Mouse (Mus musculus) gastrocnemius, postnatal 10 days (tissue): Measurements from ENCODE around the gene Syt15. TPM values are rescaled to one million over a fixed set of nuclear protein-coding genes. Genes with fewer than 3 reads are reported as not detected.
"Not testable (repeated sequence)": the region's sequence is repeated elsewhere in the genome, so short reads cannot be mapped to it uniquely, and the experiment has no call there.

Experiments used
- DNase-seq: peaks from one replicate; pipeline ENCODE4 v3.0.0; 2021; ENCODE audit warnings: mixed read lengths
- total RNA-seq, 2 experiments: library from RNA; stranded (reverse); gene quantifications; 2 replicates each; pipeline ENCODE4 v1.2.3; 2021

The Syt15 gene
- total RNA-seq, 2 experiments from 2014 or later: 0.89 to 1.6 TPM

DNA sequence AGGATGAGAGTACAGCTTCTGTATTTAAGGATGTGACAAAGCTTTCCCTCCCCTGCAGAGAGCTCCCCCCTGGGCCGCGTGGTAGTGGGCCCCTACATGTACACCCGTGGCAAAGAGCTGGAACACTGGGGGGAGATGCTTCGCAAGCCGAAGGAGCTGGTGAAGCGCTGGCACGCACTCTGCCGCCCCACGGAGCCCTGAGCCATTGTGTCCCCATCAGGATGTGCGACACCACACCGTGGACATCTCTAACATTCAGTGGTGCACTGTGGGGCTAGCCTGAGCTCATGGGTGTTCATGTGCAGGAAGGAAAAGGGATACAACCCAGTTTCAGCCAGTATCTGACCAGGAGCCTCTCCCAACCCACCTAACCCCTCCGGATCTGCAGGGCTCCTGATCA, 8.6 kb downstream of the Syt15 start:
- no peak for DNase-seq

DNA sequence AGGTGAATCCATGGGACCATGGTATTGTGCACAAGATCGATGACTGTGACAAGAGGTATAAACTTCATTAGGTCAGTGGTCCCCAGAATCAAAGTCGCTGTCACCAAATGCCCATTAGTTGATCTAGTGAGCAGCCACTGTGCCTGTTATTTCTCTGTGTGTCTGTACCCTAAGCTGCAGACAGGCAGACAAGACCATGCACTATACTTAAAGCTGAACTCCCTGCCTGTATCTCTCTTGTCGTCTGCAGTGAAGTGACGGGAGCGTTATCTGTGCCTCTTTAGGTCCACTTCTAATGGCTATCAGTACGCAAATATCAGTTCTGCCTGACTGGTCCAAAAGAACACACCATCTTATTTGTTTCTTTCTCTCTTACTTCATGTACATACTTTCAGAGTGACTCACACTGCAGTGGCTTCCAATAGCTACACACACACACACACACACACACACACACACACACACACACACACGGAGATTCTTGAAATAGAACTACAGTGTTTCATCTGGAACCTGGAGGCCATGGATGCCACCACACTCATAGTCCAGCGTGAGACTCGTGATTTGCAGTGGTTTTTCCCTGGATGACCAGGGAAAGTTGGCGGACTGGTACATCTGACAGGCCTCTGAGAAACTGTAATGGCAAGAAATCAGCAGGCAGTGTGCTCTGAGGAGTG, 9.6 kb downstream of the Syt15 start:
- DNase-seq: no peak

DNA sequence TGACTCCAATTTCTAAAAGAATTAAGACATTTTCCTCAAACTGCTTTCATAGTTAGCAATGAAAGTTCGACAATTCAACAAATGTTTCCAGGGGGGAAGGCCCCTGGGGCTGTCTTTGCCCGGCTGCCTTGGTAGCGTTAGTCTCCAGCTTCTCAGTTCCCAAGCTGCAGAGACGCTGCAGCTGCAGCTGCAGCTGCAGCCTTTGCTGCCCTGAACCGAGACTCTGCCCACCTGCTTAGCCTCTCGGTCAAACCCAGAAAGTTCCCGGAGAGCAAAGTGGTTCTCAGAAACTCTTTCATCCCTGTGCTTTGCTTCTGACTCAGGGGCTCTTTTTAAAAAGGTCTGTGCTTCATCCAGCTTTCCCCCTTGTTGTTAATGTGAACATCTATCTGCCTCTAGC, 12.9 kb downstream of the Syt15 start:
- DNase-seq: no peak

DNA sequence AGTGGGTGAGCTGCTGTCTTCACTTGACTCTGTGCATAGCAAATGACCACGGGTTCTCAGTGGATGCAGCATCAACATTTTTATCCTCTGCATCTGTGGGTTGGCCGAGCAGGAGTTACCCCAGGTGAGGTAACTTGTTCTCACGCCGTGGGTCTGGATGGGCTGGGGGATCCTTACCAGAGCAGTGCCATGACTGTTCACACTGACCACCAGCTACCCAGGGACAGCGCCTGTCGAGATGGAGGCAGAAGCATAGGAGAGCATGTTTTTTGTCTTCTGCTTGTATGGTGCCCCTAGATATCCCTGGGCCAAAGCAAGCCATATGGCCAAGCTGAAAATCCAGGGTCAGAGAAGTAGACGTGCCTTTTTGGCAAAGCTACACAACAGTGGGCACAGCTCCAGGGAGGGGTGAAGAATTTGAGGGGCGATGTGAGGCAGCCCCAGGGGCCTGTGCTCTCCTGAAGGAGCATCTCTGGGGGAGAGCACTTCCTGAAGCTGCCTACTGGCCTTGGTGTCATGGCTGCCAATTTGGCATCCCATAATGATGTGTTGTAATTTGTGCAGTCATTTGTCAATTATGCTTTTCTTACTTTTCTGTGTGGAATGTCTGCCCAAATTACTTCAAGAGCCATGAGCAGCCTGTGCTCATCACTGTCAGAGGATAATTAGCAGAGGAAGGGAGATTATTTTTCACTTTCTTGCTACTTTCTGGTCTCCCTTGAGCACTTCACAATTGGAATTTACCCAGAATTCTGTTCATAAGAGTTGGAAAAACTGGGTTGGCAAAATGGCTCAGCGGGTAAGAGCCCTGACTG, 13.7 kb downstream of the Syt15 start:
- no peak for DNase-seq

DNA sequence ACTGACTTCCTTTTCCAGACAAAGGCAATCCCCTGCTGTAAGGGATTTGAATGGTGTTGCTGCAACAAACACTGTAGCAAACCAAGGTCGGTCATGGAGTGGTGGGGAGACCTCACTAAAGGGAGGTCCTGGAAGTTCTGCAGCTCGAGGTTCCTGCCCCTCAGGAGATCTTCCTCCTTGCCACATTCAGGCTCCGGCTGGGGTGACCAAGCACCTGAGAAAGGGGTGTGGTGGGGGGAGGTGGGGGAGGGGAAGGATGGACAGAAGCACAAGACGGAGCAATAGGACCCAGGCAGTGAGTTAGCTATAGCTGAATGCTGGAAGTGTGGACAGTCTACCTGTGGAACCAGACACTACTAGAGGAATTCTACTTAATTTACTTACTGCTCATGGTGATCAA, 14.5 kb downstream of the Syt15 start:
- no peak for DNase-seq

DNA sequence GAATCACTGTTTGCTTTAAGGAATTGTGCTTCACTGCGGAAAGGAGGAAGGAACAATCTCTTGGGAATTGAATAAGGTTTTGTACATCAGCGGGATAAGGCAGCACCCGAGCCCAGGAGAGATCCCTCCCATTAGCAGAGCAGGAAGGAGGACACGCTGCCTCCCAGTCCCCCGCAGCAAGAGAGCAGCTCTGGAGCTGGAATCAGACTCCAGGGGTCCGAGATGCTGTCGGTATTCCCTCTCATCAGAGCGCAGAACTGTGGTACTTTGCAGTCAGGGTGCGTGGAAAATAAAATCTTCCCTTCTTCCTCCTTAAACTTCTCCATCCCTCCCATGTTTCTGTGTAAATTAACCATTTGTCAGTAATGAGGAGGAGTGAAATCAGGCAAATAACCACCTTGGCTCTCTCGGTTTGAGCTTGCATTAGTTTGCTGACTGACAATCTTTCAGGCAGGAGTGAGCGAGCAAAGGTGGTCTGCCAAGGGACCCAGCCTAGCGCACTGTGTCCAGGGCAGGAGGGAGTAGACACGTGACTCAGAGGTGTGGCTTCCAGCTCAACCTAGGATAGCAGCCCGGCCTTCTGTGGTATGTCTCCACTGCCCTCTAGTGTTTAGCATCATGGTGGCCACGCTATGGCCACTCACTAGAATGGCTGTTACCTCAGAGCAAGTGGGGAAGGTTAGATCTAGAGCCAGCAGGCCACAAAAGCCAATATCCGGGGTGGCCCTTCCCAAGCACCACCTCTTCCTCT, 15.4 kb downstream of the Syt15 start:
- peak; percentile 54 for DNase-seq

DNA sequence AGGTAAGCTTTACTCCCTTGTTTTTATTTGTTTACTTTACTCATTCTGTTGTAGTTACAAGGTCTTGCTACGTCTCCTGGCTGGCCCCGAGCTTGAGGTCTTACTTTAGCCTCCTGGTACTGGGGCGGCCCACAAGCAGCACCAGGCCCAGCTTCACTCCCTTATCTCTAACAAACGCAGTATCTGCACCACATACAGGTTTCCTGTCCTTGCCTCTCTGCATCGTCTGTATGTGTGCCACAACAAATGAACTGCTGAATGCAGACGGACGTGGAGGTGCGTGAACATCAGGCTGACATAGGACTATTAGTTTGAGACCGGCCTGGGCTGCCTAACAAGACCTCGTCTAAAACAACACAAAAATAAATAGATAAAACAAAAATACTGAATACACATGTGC, 20.9 kb downstream of the Syt15 start:
- DNase-seq: no peak

DNA sequence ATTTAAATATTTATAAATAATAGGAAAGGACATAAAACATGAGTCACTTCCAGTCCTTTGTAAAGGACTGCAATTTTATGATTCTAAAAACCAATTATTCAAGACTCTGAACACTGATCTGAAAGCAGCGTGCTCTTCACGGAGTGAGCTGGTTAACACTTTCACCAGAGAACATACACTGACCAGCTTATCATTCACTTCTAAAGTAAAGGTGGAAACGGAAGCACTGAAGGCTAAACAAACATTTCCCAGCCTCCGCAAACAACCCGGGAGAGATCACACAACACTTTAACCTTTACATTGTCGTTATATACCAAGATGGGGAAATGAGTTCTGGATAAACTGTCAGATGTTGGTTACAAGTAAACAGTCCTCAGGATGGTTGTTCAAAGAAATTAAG, 21.3 kb downstream of the Syt15 start:
- DNase-seq: no peak

DNA sequence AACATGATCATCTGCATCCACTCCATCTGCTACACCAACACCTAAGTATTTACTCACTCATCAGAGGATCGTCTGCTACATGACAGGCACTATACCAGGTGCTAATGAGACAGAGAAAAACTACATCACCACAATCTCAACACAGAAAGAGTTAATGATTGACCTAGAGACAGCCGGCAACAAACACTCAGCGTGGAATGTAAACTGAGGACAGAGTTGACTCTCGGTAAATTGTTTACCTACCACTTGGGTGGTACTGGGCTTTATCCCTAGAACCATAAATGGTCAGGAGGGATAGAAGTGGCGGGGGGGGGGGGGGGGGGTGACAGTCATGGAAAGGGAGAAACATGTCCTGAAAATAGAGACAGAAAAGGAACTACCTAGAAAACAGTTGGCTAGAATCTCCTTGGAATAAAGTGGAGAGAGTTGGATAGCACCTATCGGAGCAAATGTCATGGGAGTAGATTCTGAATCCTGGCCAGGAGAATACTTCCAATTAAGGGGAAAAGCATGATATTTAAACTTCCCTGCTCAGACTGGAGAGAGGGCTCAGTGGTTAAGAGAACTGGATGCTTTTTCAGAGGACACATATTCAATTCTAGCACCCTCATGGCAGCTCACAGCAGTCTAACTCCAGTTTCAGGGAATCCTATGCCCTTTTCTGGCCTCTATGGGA, 33.2 kb downstream of the Syt15 start:
- no peak for DNase-seq

DNA sequence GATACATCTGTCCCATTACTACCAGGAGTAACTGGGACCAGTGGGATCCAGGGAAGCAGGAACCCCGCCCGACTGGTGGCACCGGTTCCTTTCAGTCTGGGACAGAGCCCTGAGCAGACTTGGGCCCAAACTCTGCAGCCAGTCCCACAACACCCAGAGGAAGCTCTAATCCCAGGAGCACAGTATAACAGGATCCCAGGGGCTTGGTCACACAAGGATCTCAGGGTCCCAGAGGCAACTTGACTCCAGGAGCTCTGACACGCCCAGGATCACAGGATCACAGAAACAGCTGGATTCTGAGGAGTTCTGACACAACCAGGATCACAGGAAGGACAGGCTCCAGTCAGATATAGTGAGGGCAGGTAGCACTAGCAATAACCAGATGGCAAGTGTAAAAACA, 33.9 kb downstream of the Syt15 start:
- DNase-seq: no peak

DNA sequence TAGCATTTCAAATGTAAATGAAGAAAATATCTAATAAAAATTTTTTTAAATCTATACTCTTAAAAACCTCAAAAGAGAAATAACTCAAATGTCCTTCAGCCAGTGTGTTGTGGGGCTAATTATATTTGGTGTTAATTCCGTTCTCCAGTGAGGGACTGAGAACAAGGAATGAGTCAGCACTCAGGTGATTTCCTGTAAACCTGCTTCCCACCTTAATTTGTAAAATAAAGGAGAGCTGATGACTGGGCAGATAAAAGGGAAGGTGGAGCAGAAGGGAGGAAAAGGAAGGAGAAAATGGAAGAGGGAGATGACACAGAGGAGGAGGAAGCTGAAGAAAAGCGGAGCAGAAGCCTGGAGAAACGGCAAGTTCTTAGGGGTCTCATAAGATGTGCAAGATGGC, 39.1 kb downstream of the Syt15 start:
- DNase-seq: not testable (repeated sequence)

DNA sequence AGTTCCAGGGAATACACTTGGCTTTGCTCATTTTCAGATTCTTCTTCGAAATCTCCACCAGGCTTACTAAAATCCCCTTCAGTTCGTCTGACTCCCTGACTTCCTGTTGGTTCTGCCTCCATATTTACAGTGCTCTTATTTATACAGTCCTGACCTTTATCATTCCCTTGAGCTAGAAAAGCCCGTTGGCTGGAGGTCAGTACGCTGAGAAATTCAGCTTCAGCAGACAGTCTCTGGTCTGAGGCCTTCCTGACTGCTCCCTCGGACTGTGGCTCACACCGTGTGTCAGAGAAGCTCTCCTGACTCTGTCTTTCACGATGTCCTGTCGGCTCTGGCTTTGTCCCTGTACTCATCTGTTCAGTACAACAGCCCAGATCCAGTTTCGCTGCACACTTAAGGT, 48.7 kb downstream of the Syt15 start:
- no peak for DNase-seq

DNA sequence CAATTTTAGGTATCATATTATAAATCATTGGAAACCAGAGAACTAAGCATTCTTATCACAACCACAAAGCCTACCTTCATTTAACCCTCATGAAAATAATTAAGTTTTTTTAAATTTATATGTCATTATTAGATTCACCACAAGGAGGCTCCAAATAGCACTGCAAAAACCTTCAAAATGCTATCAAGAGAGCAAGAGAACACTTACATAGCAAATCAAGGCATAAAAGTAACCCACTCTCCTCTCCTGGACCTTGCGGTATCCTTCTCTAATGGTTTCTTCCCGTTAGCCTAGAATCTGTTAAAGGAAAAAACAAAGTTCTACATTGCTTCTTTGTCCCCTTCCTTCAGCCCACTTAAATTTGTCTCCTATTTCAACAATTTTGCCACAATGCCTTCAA, 53.9 kb downstream of the Syt15 start:
- DNase-seq: no peak

DNA sequence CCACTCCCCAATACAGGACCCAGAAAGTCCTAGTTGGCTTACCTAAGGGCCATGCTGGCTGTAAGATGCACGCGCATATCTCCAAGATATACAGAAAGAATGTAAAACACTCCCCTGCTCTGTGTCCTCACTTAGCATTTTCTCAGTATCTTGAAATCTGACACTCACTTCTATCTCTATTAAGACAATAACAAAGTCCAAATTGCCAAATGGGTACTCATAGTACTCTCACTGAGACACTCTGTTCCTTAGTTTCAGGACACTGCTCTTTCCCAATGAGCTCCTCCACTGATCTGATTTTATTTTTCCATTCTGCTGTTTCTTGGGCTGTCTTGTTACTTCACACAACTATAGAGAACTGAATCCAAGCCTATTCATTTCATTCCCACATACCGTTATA, 54.7 kb downstream of the Syt15 start:
- DNase-seq: no peak

DNA sequence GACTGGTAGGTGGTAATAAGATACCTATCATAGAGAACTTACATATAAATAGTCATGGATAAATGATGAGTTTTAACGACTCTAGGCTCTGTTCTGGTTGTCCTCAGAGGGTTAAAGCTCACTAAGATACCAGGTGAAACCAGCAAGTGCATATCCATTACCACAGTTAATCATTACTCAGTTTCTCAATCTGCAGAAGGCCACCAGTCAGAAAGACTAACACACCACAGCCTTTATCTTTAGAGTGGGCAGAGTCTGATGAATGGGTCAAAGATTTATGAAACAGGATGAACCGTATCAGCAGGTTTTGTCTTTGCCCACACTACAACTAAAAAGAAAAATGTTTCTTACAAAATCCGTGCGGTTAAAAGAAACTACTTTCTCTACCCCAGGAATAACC, 55.8 kb downstream of the Syt15 start:
- DNase-seq: no peak

DNA sequence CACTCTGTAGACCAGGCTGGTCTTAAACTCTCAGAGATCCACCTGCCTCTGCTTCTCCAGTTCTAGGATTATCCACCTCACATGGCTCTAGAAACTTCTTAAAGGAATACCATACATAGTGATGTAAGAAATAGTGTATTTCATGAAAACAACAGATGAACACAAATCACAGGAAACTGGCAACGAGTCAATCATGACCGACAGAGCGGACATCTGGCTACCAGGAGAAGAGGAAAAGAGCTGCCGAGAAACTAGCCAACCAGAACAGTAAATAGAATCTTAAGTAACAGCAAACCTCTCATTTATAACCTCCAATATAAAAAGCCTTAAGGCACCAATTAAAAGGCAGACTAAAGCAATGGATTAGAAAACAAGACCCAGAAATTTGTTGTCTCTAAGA, 60.3 kb downstream of the Syt15 start:
- DNase-seq: no peak

Other genes starting within 250 kb of the Syt15 start
- gene Zfp488, start 240.8 kb upstream of the Syt15 start, total RNA-seq: under 1 TPM in 1 of 2 experiments, not detected in 1; 0.09 TPM
- not detected for gene Gm30083, start 204.4 kb upstream of the Syt15 start, total RNA-seq
- gene Gm5460, start 202.8 kb upstream of the Syt15 start, total RNA-seq: not detected
- not detected for gene Antxrl, start 166.9 kb upstream of the Syt15 start, total RNA-seq
- gene Anxa8, start 133.6 kb upstream of the Syt15 start, total RNA-seq: 1 to 10 TPM in 1 of 2 experiments, under 1 TPM in 1; 0.28 to 1.3 TPM
- not detected for gene A630023A22Rik, start 116.8 kb upstream of the Syt15 start, total RNA-seq
- under 1 TPM; 0.16 TPM for gene Npy4r, start 67.1 kb upstream of the Syt15 start, total RNA-seq
- gene Gprin2, start 17.9 kb upstream of the Syt15 start, total RNA-seq: under 1 TPM; 0.50 to 0.52 TPM
- gene Shld2, start 90.9 kb downstream of the Syt15 start, total RNA-seq: 1 to 10 TPM; 7.1 to 8.0 TPM
- 100 to 1,000 TPM; 116 to 120 TPM for gene Glud1, start 91.1 kb downstream of the Syt15 start, total RNA-seq
- gene Fam25c, start 135.8 kb downstream of the Syt15 start, total RNA-seq: not detected
- 10 to 100 TPM; 10.2 to 16.9 TPM for gene Sncg, start 155.2 kb downstream of the Syt15 start, total RNA-seq
- gene Mmrn2, start 155.9 kb downstream of the Syt15 start, total RNA-seq: 10 to 100 TPM; 16.7 to 18.7 TPM